Mouse (Mus musculus): Measurements from ENCODE around the gene Nox4. TPM values are rescaled to one million over a fixed set of nuclear protein-coding genes. Genes with fewer than 3 reads are reported as not detected.

Gene Nox4
- total RNA-seq (2021), result 1 to 10 TPM; 2.4 to 9.3 TPM
- long read RNA-seq, experiment 1, result 0 reads
- long read RNA-seq, experiment 2, partial matches to known transcripts, result 0 of 1 reads
- long read RNA-seq, experiment 2, other reads (novel, unspliced or antisense), result 1 of 1 reads

GRCm38 (mm10) chr7:87245856-87246579 is at the start of gene Nox4:
Gene Nox4, plus strand, starts transcription at chr7:87246096.
- DNase-seq (ENCODE audit: low spot score in 2 of 2), result no peak

GRCm38 (mm10) chr7:87204751-87205150 is 41.1 kb upstream of the Nox4 start:
- no peak for DNase-seq (ENCODE audit: low spot score in 2 of 2)

GRCm38 (mm10) chr7:87221712-87222111 is 24.2 kb upstream of the Nox4 start:
- no peak for DNase-seq (ENCODE audit: low spot score in 2 of 2)

GRCm38 (mm10) chr7:87222751-87223150 is 23.1 kb upstream of the Nox4 start:
- DNase-seq (ENCODE audit: low spot score in 2 of 2), result no peak

GRCm38 (mm10) chr7:87225617-87226016 is 20.3 kb upstream of the Nox4 start:
- DNase-seq (ENCODE audit: low spot score in 2 of 2), result no peak

GRCm38 (mm10) chr7:87227051-87227948 is 18.6 kb upstream of the Nox4 start:
- DNase-seq (ENCODE audit: low spot score in 2 of 2), result no peak

GRCm38 (mm10) chr7:87229502-87229901 is 16.4 kb upstream of the Nox4 start:
- no peak for DNase-seq (ENCODE audit: low spot score in 2 of 2)

- no peak for DNase-seq (ENCODE audit: low spot score in 2 of 2)
Measured at GRCm38 (mm10) chr7:87241139-87241538, 4.8 kb upstream of the Nox4 start.

- DNase-seq (ENCODE audit: low spot score in 2 of 2), result peak; percentile 5 to 12
Measured at GRCm38 (mm10) chr7:87246580-87246934, 661 bp downstream of the Nox4 start.

GRCm38 (mm10) chr7:87246940-87247339 is 1.0 kb downstream of the Nox4 start:
- DNase-seq (ENCODE audit: low spot score in 2 of 2), result no peak

- DNase-seq (ENCODE audit: low spot score in 2 of 2), result no peak
Measured at GRCm38 (mm10) chr7:87247926-87248325, 2.0 kb downstream of the Nox4 start.

GRCm38 (mm10) chr7:87252071-87252470 is 6.2 kb downstream of the Nox4 start:
- DNase-seq (ENCODE audit: low spot score in 2 of 2), result no peak

- no peak for DNase-seq (ENCODE audit: low spot score in 2 of 2)
Measured at GRCm38 (mm10) chr7:87277225-87277624, 31.3 kb downstream of the Nox4 start.

GRCm38 (mm10) chr7:87303726-87304315 is 57.9 kb downstream of the Nox4 start:
- no peak for DNase-seq (ENCODE audit: low spot score in 2 of 2)

- DNase-seq (ENCODE audit: low spot score in 2 of 2), result no peak
Measured at GRCm38 (mm10) chr7:87321571-87321970, 75.7 kb downstream of the Nox4 start.

GRCm38 (mm10) chr7:87322085-87322484 is 76.2 kb downstream of the Nox4 start:
- DNase-seq (ENCODE audit: low spot score in 2 of 2), result no peak

GRCm38 (mm10) chr7:87330782-87331558 is 85.1 kb downstream of the Nox4 start:
- no peak for DNase-seq (ENCODE audit: low spot score in 2 of 2)

- no peak for DNase-seq (ENCODE audit: low spot score in 2 of 2)
Measured at GRCm38 (mm10) chr7:87345598-87345997, 99.7 kb downstream of the Nox4 start.

GRCm38 (mm10) chr7:87352818-87353217 is 106.9 kb downstream of the Nox4 start:
- DNase-seq (ENCODE audit: low spot score in 2 of 2), result no peak

GRCm38 (mm10) chr7:87367834-87368233 is 121.9 kb downstream of the Nox4 start:
- no peak for DNase-seq (ENCODE audit: low spot score in 2 of 2)

GRCm38 (mm10) chr7:87369131-87369530 is 123.2 kb downstream of the Nox4 start:
- no peak for DNase-seq (ENCODE audit: low spot score in 2 of 2)

All from adrenal gland, postnatal 4 days (tissue).